Mouse (Mus musculus) stomach, postnatal 0 days (tissue): ENCODE measurements at regions not wholly inside any gene's neighbourhood (a gene's known extent, or its start where the extent isn't known, plus 50 kb on each side); places are given as distances from the start of the nearest gene placed in this dataset.

Experiments
- CTCF ChIP-seq: IDR thresholded peaks from 2 replicates; pipeline ENCODE4 v1.5.1; 2016; ENCODE audit warnings: antibody characterized with exemption, low read depth, mild to moderate bottlenecking, moderate library complexity
- EP300 ChIP-seq: optimal IDR thresholded peaks from 2 replicates; pipeline ENCODE3; 2016; ENCODE audit warnings: antibody characterized with exemption

- TF ChIP-seq EP300 (no peak), CTCF (no peak)
Observed at GRCm38 (mm10) chr15:5607533-5607932, 363.5 kb upstream of the Ptger4 start.
